Mouse (Mus musculus): Measurements from ENCODE around the gene Flywch1.

DNA sequence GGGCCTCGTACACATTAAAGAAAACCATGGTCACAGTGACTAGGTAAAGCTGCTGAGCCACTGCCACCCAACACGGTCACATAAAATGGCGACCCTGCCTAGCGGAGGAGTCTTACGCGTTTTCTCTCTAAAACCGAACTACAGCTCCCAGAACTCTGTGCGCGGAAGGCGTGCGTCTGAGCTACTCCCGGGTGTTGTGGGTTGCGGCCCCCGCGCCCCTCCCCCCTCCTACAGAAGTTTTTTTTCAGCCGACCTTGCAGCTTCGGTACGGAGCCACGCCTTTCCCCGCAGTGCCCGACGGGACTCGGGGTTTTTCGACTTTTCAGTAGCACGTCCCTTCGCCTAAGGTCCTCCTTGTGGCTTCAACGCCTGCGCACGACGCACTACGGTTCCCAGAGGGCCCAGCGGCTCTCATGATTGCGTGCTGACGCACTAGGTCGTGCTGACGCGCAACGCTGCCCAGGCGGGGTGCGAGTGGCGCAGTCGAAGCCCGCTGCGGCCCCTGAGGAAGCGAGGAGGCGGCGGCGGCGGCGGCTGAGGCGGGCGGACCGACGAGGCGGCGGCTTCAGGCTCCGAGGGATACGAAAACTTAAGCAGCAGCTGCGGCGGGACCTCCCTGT, 31.5 kb upstream of the Flywch1 start:
- no peak for TF ChIP-seq CTCF (IDR thresholded peaks at IDR 0.05; ENCODE audit: low read depth, low read length)
- no peak for TF ChIP-seq POLR2A (IDR thresholded peaks at IDR 0.05; ENCODE audit: borderline replicate concordance, low read depth, low read length)

All from bone marrow macrophage, adult 2 months (primary cell).